Mouse (Mus musculus): ENCODE results near the gene Zfhx3.

Zfhx3 gene

DNA sequence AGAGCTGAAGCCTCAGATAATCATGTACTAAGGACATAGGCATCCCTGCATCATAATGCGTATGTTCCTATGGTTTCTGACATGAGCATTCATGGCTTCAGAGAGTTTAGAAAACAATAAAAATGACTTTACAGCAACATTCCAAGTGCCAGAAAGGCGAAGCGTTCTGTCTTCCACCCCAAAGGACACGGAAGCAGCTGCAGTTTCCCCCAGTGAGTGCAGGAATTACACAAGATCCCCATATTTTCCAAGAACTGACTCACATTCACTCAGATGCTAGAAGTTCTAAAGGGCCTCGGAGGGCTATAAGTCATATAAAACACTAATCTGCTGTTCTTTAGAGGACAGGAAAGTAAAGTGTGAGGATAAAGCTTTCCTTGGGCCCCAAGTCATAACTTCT, 75.3 kb downstream of the Zfhx3 start:
- no peak for DNase-seq (ENCODE audit: low spot score)

DNA sequence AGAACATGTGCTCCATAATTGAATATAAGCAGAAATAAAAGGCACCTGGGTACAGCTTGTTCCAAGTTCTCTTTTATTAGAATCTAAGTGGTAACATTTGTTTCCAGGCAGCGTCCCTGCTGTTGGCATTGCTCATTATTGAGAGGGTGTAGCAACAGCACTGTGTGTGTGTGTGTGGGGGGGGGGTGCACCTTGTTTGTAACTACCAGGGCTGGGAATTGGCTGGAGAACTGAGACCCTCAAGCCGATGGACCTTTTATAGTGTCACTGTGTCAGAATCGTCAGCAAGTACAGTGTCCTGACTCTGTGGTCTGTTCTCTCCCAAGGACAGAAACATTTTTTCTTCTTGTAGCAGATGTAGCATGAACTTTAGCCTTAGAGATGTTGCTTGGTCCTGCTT, 77.2 kb downstream of the Zfhx3 start:
- no peak for DNase-seq (ENCODE audit: low spot score)

DNA sequence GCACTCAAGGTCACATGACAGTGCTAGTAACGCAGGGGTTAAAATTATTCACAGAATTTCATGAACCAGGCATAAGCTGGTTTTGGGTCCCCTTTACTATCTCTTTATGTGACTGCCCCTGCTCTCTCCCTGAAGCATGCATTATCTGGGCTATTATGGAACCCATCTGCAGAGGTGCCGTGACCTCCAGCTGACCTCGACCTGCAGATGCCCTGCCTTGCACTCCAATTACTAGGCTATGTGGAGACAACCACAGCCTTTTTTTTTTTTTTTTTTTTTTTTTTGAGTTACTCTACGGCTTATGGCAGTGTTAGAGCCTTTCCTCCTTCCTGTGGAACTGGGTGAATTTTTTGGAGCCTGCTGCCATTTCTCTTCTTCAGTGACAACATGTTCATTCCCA, 80.0 kb downstream of the Zfhx3 start:
- peak; percentile 81 for DNase-seq (ENCODE audit: low spot score)

DNA sequence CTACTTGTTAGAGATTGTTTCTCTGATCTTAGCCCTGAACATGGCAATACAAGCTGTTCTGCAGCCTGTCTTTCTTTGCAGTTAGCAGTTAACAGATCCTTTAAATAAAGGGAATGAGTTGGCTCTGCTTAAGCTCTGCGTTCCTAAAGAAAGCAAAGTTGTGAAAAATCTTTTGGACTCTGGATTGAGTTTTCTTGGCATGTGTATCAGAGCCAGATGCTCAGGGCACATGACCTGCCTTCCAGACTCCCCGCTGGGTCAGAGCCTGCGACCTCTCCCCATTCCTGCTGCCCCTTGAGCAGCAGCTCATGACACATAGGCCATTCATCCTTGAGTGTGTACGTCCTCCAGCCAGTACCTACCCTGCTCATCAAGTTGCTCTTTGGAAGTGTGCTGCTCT, 81.9 kb downstream of the Zfhx3 start:
- peak; percentile 70 for DNase-seq (ENCODE audit: low spot score)

DNA sequence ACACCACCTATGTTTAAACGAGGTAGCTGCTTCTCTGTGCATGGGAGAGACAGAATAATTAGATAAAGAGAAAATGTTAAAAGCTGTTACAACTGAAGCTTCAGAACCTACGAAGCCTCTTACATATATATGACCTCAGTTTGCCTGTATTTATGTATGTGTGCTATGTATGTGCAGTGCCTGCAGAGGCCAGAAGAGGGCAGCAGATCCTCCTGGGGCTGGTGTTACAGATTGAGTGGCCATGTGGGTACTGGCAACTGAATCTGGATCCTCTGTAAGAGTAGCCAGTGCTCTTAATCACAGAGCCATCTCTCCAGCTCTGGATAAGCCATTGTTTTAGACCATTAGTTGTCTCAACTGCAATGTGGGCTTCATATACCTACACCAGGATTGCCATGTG, 82.8 kb downstream of the Zfhx3 start:
- DNase-seq (ENCODE audit: low spot score), result no peak

DNA sequence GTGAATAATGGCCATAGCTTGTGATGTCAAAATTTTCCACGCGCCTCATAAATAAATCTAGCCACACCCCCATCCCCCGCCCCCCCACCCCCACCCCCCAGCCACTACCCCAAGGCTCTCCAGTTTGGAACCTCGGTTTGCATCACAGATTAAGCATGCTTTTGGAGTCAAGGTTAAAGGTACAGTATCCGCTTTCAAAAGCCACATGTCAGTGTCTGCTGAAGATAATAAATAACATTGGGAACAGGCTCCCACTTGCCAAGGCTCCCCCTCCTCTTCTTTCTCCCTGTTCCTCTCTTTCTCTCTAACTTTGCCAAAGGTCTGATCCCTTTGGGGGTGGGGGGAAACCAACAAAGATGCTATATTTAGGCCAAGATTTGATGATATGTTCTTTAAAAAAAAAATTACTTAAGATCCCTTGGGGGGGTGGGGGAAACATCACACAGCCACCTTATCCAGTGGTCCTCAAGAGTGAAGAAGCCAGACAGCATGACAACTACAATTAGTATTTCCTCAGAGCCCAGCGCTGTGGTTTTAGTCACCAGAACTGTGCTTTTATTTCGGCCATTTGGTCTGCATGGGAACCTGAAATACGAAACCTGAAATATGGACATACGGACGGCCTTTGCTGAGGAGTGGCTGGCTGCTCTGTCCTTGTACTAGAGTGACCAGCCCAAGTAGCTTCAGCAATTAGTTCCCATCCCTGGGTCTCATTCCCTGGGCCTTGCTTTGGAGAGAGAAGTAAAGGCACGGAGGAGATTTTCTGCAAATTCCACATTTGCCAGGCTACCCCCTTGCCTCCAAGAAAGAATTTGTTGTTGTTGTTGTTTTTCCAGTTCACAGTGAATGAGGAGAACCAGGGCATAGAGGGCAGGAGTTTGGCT, 84.4 kb downstream of the Zfhx3 start:
- DNase-seq (ENCODE audit: low spot score), result peak; percentile 64

DNA sequence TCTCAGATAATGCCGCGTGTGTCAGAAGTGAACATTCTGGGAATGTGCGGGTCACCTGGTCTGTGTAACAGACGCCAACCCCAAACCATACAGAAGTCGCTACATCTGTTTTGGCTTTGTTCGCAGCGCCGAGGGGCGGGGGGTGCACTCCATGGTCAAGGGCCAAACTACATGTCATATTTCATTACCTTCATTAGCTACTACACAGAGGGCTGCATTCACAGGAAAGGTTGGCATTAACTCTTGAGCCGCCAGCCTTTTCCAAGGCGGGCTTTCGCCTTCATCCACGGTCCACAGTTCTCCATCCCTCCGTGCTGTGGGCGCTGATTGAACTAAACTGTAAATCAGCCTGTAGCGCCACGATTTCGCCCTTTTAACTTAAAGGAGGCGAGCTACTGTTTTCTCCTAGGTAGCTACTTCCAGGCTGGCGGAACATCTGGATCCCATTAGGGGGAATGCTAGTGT, 85.1 kb downstream of the Zfhx3 start:
- peak; percentile 83 for DNase-seq (ENCODE audit: low spot score)

DNA sequence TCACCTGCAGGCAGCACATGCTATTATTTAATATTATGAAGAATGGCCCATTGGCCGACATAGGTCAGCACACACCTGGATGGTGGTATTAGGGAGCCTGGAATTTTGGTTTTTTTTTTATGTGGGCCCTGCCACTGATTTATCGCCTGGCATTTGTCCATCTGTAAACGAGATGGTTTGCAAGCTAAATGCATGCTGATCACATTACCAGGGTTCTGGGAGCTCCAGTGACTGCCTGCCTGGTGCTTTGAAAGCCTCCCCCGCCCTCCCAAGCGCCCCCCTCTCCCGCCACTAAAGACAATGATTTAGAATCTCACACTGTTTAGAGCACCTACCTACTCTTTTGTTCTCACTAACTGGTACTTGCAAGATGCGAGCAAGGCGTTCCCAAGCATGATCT, 86.0 kb downstream of the Zfhx3 start:
- DNase-seq (ENCODE audit: low spot score), result peak; percentile 26

DNA sequence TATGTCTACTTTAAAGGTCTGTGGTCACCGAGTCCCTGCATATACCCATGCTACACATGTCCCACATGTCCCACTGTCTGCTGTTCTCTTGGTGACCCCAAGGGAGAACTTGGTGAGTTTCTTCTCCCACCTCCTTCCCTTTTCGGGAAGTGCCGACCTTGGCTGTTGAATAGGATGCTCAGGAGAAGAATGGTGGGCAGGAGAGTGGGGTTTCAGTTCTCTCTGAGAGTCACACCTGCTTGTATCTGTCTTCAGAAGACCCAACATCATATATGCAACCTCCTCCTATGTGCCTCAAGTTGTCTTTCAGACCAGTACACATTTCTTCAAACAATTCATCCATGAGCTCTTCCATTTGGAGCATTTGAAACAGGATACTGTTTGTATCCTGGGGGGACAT, 88.7 kb downstream of the Zfhx3 start:
- no peak for DNase-seq (ENCODE audit: low spot score)

DNA sequence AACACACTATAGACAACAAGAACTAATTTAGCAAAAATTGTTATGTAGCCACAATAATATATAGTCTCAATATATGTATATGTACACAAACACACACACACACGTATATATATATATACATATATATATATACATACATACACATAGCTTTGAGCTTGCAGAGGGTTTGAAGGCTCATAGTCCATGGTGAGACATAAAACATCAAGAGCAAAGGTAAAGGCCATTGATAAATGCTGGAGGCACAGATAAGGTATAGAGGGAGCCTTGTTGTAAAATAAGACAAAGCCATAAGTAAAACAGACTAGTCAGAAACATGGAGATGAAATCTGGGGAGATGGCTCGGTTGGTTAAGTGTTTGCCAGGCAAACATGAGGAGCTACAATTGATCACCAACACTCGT, 91.6 kb downstream of the Zfhx3 start:
- DNase-seq (ENCODE audit: low spot score), result no peak

DNA sequence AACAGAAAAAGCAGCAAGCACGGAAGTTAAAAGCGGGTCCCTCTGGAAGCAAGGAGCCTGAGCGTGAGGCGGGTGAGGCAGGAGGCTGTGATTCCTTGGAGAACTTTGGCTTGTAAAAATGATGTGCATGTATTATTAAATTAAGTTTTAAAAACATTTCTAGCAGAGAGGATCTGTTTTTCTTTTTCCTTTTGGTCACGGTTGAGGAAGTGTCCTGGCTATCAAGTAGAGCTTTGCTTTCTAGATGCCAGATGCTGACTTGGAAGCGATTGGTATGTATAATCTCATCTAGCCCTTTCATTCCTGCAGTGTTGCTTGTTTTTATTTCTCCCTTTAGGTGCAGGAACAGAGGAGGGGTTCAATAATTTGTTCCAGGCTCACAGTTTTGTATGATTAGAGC, 92.3 kb downstream of the Zfhx3 start:
- no peak for DNase-seq (ENCODE audit: low spot score)

DNA sequence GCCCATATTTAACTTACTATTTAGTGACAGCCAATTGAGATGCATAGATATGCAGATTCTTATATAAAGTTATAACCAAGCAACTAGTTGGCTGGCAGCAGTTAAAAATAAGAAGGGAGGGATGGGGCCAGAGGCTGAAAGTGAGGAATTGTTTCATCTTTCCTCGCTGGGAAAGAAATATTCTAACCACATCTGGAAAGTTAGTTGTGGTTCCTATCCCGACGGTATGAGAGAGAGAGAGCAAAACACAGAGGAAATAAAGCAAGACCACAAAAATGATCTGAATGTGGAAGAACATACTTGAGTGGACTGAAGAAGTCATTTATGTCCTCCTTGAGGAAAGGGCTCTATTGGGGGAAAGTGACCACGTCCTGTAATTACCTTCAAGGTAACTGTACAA, 101.2 kb downstream of the Zfhx3 start:
- DNase-seq (ENCODE audit: low spot score), result no peak

DNA sequence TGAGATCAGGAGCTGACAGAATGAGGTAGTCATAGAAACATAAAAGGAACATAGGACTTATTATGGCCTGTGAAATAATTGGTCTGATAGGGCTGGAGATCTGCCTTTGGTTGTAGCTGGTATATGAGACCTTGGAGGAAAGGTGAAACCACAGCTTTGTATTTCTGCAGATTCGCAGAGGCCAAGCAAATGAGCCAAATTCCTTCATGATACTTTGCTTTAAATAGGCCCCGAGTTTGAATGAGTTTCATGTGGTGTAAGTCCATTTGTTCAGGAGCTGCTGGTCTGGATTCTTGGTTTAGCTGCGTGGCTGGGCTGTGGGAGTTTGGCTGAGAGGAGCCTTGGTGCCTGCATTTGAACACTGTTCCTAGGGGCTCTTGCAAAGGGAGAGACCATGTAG, 101.7 kb downstream of the Zfhx3 start:
- no peak for DNase-seq (ENCODE audit: low spot score)

DNA sequence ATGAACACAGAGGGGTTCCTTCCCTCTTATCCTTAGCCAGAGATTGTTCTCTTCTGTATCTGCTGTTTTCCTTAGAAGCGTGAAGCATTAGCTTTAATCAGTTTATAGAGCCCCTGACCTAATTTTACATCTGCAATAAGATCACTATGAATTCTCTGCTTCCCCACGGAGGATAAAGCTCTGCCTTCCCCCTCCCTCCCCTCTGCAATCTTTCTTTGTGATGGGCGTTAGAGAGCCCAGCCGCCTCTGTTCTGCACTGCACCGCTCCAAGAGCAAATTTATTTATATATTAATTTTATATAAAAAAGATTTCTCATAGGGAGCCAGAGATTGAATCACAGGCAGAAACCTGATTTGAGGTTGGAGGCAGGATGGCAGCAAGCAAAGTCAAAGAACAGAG, 113.8 kb downstream of the Zfhx3 start:
- DNase-seq (ENCODE audit: low spot score), result no peak

DNA sequence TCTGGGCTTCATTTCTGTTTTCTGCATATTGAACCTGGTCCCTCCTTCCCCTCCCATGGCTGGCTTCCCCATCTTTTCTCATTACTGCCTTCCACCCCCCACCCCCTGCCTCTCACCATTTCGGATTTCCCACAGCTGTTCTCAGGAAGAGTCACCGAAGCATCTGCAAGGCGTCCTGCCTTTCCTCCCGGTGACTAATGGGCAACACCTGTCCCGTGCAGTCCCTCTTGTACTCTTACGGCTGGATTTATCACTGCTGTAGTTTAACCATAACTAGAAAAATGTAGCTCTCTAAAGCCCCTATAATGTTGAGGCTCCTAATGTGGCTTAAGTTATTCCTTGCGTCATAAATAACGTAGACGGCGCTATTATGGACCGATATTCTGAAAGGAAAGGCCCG, 119.5 kb downstream of the Zfhx3 start:
- DNase-seq (ENCODE audit: low spot score), result no peak

DNA sequence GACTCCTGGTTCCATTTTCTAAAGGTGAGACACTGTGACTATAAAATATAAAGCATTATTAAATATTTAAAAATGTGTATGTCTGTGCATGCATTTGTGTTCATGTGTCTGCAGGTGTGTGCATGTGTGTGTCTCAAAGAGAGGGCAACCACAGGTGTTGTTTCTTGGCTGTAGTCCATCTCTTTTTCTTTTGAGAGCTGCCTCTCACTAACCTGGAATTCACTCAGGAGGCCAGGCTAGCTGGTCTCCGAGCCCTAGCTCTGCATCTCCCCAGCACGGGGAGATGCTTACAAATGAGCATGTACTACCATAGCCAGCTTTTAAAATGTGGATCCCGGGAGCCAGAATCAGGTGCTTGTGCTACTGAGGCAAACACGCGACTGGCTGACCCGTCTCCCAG, 124.7 kb downstream of the Zfhx3 start:
- no peak for DNase-seq (ENCODE audit: low spot score)

DNA sequence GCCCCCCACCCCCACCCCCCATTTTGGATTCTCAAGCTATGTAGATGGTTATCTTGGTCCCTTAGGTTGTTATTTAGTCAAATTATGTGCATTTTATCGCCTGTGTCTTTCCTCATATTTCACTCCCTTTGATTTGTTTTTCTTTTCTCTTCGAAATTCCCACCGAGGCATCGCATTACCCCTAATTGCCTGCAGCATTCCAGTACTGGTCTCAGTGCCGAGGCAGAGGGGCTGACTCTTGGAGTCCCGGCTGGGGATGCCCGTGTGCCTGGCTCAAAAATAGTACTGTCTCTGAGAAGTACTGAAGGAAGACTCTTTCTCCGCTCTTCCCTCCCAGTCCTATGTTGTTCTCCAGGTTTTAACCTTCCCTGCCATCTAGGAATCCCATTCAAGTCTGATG, 125.8 kb downstream of the Zfhx3 start:
- peak; percentile 73 for DNase-seq (ENCODE audit: low spot score)

DNA sequence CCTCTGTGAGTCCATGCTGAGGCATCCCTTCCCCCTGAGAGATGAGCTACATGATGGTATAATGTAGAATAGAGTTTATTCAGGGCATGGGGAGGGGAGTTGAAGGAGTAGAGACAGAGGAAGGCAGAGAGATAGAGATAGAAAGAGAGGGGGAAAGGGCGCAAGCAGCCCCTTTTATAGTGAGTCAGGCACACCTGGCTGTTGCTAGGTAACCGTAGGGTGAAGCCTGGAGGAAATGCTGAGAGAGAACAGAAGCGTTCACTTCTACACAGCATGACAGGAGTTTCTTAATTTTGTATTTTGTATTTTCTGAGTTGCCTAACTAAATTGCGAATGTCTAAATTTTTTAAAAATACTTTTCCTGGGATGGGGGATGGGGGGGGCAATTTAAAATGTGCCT, 128.0 kb downstream of the Zfhx3 start:
- DNase-seq (ENCODE audit: low spot score), result no peak

DNA sequence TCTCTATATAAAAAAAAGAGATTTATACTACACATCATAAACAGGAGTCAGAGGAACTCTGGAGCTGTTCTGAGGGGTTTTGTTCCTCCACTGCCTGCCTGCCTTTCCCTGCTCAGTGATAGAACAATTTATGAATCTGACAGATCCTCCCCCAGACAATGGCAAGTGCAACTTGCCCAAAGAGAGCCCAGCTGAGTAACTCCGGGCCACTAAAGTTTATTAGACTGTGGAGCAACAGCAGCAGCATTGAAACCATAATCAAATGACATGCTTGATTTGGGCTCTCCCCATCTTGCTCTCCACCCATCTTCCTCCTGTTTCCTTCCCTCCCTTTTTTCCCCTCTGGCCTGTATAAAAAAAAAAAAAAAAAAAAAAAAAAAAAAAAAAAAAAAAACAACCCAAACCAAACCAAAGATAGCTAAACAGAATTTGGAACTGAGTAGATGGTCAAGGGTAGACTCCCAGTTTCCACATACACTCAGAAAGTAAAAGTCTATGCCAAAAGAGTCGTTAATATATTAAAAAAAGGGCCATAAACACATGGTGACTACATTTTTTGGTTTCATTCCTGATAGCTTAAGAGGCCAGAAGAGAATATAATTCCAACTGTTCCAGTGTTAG, 129.8 kb downstream of the Zfhx3 start:
- no peak for DNase-seq (ENCODE audit: low spot score)

DNA sequence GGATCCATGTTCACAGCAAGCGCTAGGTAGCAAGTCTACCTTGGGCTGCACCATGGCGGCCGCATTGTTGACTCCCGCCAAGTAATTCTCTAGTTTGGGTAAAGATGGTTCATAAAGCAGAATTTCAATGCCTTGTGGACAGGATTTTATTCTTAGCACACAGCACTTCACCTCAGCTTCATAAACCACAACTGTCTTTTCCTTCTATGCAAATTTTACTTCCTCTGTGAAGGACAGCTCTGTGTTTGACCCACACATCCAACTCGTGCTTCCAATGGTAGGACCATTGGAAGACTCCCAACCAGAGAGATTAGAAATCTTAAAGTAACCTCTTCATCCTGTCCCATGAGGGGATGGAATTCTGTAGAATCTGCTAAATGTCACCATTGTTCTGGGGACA, 130.4 kb downstream of the Zfhx3 start:
- DNase-seq (ENCODE audit: low spot score), result no peak

DNA sequence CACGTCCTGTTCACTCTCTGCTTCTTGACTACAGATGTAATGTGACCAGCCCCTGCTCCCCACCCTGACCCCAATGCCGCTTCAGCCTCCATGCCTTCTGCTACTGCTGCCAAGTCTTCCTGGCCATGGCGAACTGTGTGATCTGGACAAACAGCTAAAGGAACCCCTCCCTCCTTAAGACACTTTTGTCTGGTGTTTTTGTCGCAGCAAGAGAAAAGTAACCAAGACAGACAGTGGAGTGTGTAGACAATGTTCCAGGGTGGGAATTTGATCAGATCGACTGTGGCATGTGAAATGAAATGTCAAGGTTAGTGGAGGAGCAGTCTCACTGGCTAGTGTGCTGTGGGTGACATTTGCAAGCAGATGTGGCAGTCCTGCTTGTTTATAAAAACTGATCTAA, 132.7 kb downstream of the Zfhx3 start:
- DNase-seq (ENCODE audit: low spot score), result no peak

DNA sequence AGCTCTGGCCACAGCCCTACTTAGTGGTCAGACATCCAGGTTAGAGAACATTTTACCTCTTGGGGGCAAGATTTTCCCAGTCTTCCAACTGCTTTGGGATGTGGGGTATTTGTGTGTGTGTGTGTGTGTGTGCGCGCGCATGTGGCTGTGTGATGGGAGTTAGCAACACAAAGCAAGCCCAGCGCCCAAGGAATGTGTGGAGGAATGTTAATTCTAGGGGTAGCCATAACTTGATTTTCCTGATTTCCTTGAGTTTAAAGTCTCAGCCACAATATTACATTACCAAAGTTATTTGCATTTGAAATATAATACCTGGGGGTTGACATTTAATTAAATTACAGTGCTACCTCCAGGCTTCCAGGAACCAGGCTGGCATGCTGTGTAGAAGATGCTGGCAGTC, 136.3 kb downstream of the Zfhx3 start:
- no peak for DNase-seq (ENCODE audit: low spot score)

DNA sequence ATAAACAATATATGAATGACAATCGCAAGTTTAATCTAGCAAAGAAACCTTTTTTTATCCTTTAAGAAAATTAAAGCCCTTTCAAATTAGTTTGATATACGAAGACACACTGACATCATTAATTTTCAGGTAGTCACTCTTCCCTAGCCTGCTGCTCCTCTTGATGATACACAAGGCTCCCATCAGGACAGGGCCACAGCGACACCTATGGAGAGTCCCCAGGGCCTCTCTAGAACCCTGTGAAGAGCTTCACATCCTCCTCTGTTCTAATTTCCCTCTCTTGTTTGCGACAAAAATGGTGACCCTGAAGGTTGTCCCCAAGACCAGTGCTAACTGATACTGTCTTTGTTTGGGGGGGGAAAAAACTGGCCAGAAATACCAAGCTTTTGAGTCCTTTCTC, 144.5 kb downstream of the Zfhx3 start:
- DNase-seq (ENCODE audit: low spot score), result no peak

DNA sequence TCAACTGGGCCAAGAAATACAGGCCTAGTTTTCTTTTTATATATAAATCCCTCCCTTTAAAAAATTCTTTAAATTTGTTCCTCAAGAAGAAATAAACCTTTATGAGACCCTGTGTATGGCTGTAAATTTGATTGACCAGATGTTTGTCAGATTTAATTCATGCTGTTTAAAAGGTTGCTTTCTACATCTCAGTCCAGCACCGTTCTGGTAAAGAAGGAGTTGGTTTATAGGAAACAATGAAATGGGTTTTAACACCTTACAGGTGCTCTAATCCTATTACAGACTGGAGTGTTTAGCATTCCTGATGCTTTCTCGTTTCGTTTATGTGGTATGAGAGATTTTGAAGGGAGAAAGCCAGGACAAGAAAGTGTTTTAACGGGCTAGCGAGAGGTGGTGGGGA, 147.2 kb downstream of the Zfhx3 start:
- DNase-seq (ENCODE audit: low spot score), result no peak

Data from embryo, embryonic 10 days (tissue).